Mouse (Mus musculus) bone marrow, adult 2 months (tissue): ENCODE measurements around the gene Bcl6b. TPM values are rescaled to one million over a fixed set of nuclear protein-coding genes. Genes with fewer than 3 reads are reported as not detected.

Source experiments
- H3K27ac ChIP-seq: fragments of 200-500 bp; 2 replicates; pipeline ENCODE4 v1.5.1; 2012; ENCODE audit warnings: low read depth, mild to moderate bottlenecking, control low read depth, inconsistent platforms, low read length; ENCODE audit not compliant: control insufficient read depth, poor library complexity, insufficient read depth
- H3K4me1 ChIP-seq: fragments of 200-500 bp; 2 replicates; pipeline ENCODE4 v1.6.1; 2011; ENCODE audit warnings: low read length; ENCODE audit not compliant: control insufficient read depth, insufficient read depth
- H3K4me3 ChIP-seq: fragments of 200-500 bp; replicated peaks from 2 replicates; pipeline ENCODE3; 2011; ENCODE audit warnings: mild to moderate bottlenecking, low read depth, low read length, control low read depth; ENCODE audit not compliant: control insufficient read depth
- CTCF ChIP-seq: fragments of 200-500 bp; IDR thresholded peaks from 2 replicates; pipeline ENCODE4 v1.5.1; 2011; ENCODE audit warnings: low read length, control low read depth; ENCODE audit not compliant: control insufficient read depth, insufficient read depth
- POLR2A ChIP-seq: fragments of 200-500 bp; IDR thresholded peaks from 2 replicates; pipeline ENCODE4 v1.6.1; 2011; ENCODE audit warnings: low read depth, mild to moderate bottlenecking, control low read depth, low read length, borderline replicate concordance; ENCODE audit not compliant: control insufficient read depth
- WGBS: fragments of 180-500 bp; shearing (Covaris S2); methylation state at CpG from one replicate; pipeline ENCODE4 v1.1.7; 2018; 5-methylcytosine and 5-hydroxymethylcytosine counted together
- polyA plus RNA-seq: library from polyadenylated mRNA; stranded (reverse); fragments of >200 nt; gene quantifications from 2 replicates; pipeline ENCODE4 v1.2.4, GENCODE M21; 2011; ENCODE audit warnings: low replicate concordance; ENCODE audit not compliant: missing spikeins, insufficient read depth, insufficient read length

Gene Bcl6b
- polyA plus RNA-seq: 1.4 and 2.2 TPM in 2 replicates

DNA sequence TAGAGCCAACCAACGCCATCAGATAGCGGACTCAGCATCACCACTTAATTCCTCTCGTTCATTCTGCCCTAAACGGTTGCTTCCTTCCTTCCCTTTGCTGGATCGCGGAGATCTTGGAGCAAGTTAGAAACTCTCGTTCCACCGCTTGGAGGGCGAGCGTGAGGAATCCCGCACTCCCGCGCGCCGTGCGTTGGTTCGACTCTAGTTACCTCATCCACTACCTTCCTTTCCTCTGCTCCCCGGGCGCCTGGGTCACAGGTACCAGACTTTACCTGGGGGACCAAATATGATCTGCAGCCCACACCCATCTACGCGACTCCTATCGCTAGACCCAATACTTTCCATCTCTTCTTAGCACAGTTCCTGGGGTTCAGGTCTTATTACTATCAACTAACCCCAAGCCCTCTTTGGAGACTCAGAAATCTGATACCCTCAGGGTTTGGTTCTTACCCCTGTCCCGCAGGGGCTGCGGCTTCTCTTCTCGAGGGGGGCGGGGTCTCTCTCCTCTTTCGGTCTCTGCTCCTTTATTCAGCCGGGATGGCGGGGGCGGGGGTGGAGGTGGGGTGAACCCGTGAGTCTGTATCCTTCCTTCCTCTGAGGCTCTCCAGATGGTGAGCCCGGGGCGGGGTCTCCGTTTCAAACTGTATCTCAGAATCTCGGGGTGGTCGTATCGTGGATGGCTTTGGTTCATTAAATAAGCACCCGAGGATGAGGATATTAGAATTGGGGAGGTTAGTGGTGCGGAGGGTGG is at the start of gene Bcl6b:
Bcl6b (minus strand) TSS at position 539 of the 751 bp plus-strand sequence.
- TF ChIP-seq POLR2A (no peak), CTCF (no peak)
- no peaks in the 10 kb centered on the region; the same call in 1 of the 2 replicates for H3K4me1 ChIP-seq
- peak within 1 kb of the TSS; percentile 23; the same call in 1 of the 2 replicates for H3K27ac ChIP-seq
- peak within 1 kb of the TSS; percentile 33 for H3K4me3 ChIP-seq
- 2% methylated on average over 39 of the region's 39 CpGs for WGBS

DNA sequence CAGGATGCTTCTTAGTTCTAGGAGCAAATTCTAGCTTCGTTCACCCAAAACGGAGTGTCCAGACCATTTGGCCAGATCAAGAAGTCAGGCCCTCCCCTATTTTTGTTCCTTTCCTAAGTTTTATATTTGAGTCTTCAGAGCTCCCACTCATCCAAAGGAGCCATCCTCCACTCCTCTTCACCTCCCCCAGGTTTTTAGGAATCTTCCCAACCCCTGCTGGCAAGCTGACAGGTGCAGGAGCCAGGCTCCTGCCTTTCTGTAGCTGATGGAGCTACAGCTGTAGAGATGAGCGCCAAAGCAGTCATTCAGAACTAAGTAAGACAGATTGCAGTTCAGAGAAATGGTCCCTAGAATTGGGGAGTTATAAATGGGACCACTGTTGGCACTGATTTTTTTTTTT is 49.4 kb upstream of the Bcl6b start:
- H3K4me1 ChIP-seq: peaks cover 1% of the 10 kb centered on the region; the same call in 1 of the 2 replicates
- H3K4me3 ChIP-seq: no peak overlapping the region
- WGBS: 89% methylated on average over 3 of the region's 3 CpGs
- no peak for TF ChIP-seq CTCF
- TF ChIP-seq POLR2A: no peak
- H3K27ac ChIP-seq: no peak overlapping the region

GRCm38 (mm10) chr11:70271641-70272040 is 42.0 kb upstream of the Bcl6b start:
- no peak overlapping the region for H3K4me3 ChIP-seq
- 78% methylated on average over 7 of the region's 7 CpGs for WGBS
- H3K4me1 ChIP-seq: no peaks in the 10 kb centered on the region
- no peak for TF ChIP-seq POLR2A
- H3K27ac ChIP-seq: no peak overlapping the region

- 67% methylated on average over 1 of the region's 1 CpGs for WGBS
- Histone ChIP-seq H3K27ac (no peak overlapping the region), H3K4me1 (no peaks in the 10 kb centered on the region), H3K4me3 (no peak overlapping the region)
- no peak for TF ChIP-seq CTCF
- no peak for TF ChIP-seq POLR2A
These were observed 36.8 kb upstream of the Bcl6b start for GRCm38 (mm10) chr11:70266405-70266804.

DNA sequence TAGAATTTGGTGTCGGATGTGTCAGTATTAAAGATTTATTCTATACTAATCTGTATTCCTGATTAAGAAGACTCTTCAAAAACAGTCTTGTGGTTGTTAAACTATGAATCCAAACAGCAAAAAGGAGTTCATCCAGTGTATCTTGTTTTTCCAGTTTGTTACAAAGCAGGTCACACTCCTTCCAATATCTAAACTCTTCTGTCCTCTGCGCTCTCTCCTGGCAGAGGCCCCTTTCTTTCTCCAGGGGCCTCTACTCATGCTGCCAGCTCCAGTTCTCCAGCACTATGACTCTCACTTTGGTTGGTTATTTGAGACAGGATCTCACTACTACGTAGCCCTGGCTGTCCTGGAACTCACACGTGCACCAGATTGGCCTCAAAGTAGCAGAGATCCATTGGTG is 36.2 kb upstream of the Bcl6b start:
- no peak for TF ChIP-seq CTCF
- no peak for TF ChIP-seq POLR2A
- Histone ChIP-seq H3K27ac (no peak overlapping the region), H3K4me1 (no peaks in the 10 kb centered on the region), H3K4me3 (no peak overlapping the region)
- 77% methylated on average over 4 of the region's 4 CpGs for WGBS

DNA sequence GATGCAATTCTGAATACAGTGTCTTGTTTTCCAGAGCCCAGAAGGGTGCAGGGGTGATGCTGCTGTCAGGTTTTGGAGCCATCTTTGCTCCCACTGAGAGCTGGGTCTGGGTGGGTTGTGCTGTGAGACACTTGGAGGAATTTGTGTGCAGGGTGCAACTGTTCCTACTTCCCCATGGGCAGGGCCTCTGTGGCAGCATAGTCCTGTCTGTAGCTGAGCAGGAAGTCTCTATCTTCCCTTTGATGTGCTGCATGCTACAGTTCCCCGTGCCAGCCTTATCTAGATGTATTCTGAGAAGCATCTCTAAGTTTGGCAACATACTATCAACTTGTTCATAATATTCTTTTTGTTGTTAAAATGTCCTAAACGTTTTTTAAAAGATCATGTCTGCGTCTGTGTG is 35.7 kb upstream of the Bcl6b start:
- Histone ChIP-seq H3K27ac (no peak overlapping the region), H3K4me1 (no peaks in the 10 kb centered on the region), H3K4me3 (no peak overlapping the region)
- TF ChIP-seq CTCF: no peak
- TF ChIP-seq POLR2A: no peak
- WGBS: 29% methylated on average over 3 of the region's 3 CpGs

DNA sequence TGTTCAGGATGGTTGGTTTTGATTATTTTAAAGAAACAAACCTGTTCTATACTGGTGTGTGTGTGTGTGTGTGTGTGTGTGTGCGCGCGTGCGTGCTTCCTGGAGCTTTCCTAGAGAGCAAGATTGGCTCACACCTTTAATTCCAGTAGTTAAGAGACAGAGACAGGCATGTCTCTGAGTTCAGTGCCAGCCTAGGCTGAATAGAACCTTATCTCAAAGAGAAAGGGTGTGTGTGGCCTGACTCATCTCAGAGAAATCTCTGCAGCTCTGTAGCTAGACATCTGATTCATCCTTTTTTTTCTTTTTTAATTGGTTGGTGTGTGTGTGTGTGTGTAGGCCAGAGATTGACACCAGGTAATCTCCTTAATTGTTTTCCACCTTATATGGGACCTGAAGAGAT is 29.4 kb upstream of the Bcl6b start:
- Histone ChIP-seq H3K4me1 (no peaks in the 10 kb centered on the region), H3K4me3 (no peak overlapping the region), H3K27ac (no peak overlapping the region)
- TF ChIP-seq POLR2A: no peak
- no peak for TF ChIP-seq CTCF
- WGBS: 86% methylated on average over 4 of the region's 4 CpGs

DNA sequence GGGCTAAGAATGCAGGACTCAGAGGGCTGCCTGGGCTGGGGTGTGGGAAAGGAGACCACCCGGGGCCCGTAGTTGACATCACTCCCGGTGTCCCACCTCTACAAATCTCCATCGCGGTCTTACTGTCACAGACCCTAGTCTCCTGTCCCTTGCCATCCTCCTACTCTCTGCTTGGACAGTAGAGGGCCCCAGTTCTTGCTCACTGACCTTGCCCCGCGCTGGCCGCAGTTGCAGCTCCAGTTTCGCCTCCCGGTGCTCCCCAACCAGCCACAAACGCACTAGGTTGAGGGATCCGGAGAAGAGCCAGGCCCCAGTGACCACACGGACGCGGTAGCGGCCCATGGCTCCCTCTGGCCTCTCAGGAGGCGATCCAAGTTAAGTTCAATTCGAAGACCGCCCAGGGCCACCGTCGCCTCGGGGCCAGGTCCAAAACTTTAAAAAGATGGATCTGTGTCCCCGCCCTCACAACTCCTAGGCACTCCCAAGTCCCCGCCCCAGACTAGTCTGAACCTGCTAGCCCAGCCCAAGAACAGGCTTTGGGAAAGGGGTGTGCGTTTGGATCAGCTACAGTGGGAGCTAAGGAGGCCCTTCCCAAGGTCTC is 25.4 kb upstream of the Bcl6b start, which contains the start of gene Alox12:
Alox12 (minus strand) TSS at position 423 of the 601 bp plus-strand sequence.
- 14% methylated on average over 25 of the region's 25 CpGs for WGBS

DNA sequence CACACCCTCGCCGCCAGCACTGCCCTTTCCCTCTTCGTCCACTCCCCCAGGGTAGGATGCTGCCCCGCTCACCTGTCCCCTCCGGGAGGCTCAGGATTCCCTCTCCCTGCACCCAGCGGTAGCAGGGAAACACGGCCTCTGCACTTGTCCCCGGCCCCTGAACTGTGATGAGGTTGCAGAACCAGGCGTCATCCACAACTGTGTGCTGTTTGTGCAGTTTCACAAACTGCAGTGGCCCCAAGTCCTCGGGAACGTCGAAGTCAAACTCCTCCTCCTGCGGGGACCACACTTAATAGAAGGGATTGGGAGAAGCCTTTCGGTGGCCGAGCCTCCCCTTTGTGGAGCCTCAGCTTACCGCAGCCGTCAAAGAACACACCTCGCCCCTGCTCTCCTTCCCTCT is 24.7 kb upstream of the Bcl6b start:
- Histone ChIP-seq H3K4me1 (no peaks in the 10 kb centered on the region), H3K27ac (no peak overlapping the region), H3K4me3 (no peak overlapping the region)
- TF ChIP-seq CTCF (no peak), POLR2A (no peak)
- 3% methylated on average over 18 of the region's 18 CpGs for WGBS

More for the DNA sequence above, 25.4 kb upstream of the Bcl6b start, which contains the start of gene Alox12:
- Histone ChIP-seq H3K4me1 (no peaks in the 10 kb centered on the region), H3K27ac (no peak within 1 kb of the TSS), H3K4me3 (no peak within 1 kb of the TSS)
- peak; percentile 31 for TF ChIP-seq CTCF
- no peak for TF ChIP-seq POLR2A
